Mouse (Mus musculus) G1E (cell line): ENCODE data around the gene Srsf9.
"Not testable (repeated sequence)": the region's sequence is repeated elsewhere in the genome, so short reads cannot be mapped to it uniquely, and the experiment has no call there.

ENCODE experiments used
- CTCF ChIP-seq: IDR thresholded peaks from 2 replicates; pipeline ENCODE4 v1.5.1; 2012; ENCODE audit warnings: low read depth, low read length, inconsistent platforms, mixed read lengths
- GATA2 ChIP-seq: IDR thresholded peaks from 2 replicates; pipeline ENCODE4 v1.6.1; 2012; ENCODE audit warnings: low read depth, low read length, inconsistent platforms, borderline replicate concordance

- not testable (repeated sequence) for TF ChIP-seq CTCF, GATA2
These were observed 24.8 kb upstream of the Srsf9 start for GRCm38 (mm10) chr5:115302190-115302589.
